Mouse (Mus musculus) neural tube, embryonic 15.5 days (tissue): ENCODE data around the gene Cblc. TPM values are rescaled to one million over a fixed set of nuclear protein-coding genes. Genes with fewer than 3 reads are reported as not detected.
A peak's percentile ranks its signal among the peaks of the same experiment; 100 is the strongest.
"Not testable (repeated sequence)": the region's sequence is repeated elsewhere in the genome, so short reads cannot be mapped to it uniquely, and the experiment has no call there.

Experiments
- ATAC-seq: fragments of 200-750 bp; cut with Nextera tagmentation; 2 replicates; pipeline ENCODE4 v1.8.0; 2017; ENCODE audit warnings: mild to moderate bottlenecking, moderate TSS enrichment, moderate library complexity; ENCODE audit not compliant: low FRiP score
- H3K27ac ChIP-seq: fragments of 300-500 bp; sonication (generic); replicated peaks from 2 replicates; pipeline ENCODE4 v1.5.1; 2015; ENCODE audit warnings: mild to moderate bottlenecking, inconsistent platforms
- H3K27me3 ChIP-seq: fragments of 300-500 bp; sonication (generic); replicated peaks from 2 replicates; pipeline ENCODE4 v1.6.1; 2015; ENCODE audit warnings: inconsistent platforms
- H3K36me3 ChIP-seq: fragments of 300-500 bp; sonication (generic); 2 replicates; pipeline ENCODE4 v1.6.1; 2015; ENCODE audit warnings: inconsistent platforms
- H3K4me1 ChIP-seq: fragments of 300-500 bp; sonication (generic); 2 replicates; pipeline ENCODE4 v1.6.1; 2015; ENCODE audit warnings: inconsistent platforms
- H3K4me2 ChIP-seq: fragments of 300-500 bp; sonication (generic); 2 replicates; pipeline ENCODE4 v1.6.1; 2015; ENCODE audit warnings: inconsistent platforms, mild to moderate bottlenecking, moderate library complexity
- H3K4me3 ChIP-seq: fragments of 300-500 bp; sonication (generic); replicated peaks from 2 replicates; pipeline ENCODE4 v1.5.1; 2015; ENCODE audit warnings: mild to moderate bottlenecking, inconsistent platforms
- H3K9ac ChIP-seq: fragments of 300-500 bp; sonication (generic); replicated peaks from 2 replicates; pipeline ENCODE4 v1.6.1; 2015; ENCODE audit warnings: mild to moderate bottlenecking, inconsistent platforms
- H3K9me3 ChIP-seq: fragments of 300-500 bp; sonication (generic); replicated peaks from 2 replicates; pipeline ENCODE4 v1.6.1; 2016; ENCODE audit warnings: inconsistent platforms
- WGBS: fragments of 180-500 bp; shearing (Covaris S2); methylation state at CpG from one replicate; pipeline ENCODE4 v1.1.7; 2015; ENCODE audit warnings: mixed read lengths; 5-methylcytosine and 5-hydroxymethylcytosine counted together
- polyA plus RNA-seq: library from polyadenylated mRNA; unstranded; fragments of >200 nt; fragmentation: Nextera tagmentation; extraction: Ambion mirVana; gene quantifications from 2 replicates; pipeline ENCODE4 v1.2.1, GENCODE M21; 2015

Cblc gene
- polyA plus RNA-seq, 1 experiment from 2014 or later = 0.69 TPM

- Histone ChIP-seq H3K4me1 (peaks cover 14% of the 10 kb centered on the region), H3K4me3 (no peak overlapping the region)
- 91% methylated on average over 19 of the region's 19 CpGs for WGBS
Measured at GRCm38 (mm10) chr7:19792701-19793630, 3.6 kb downstream of the Cblc start.

GRCm38 (mm10) chr7:19791504-19791903 is 5.1 kb downstream of the Cblc start:
- H3K9me3 ChIP-seq, H3K36me3 ChIP-seq, H3K9ac ChIP-seq, H3K4me2 ChIP-seq, H3K4me1 ChIP-seq, H3K4me3 ChIP-seq, H3K27ac ChIP-seq, ATAC-seq: not testable (repeated sequence)
- 89% methylated on average over 2 of the region's 2 CpGs for WGBS
- H3K27me3 ChIP-seq = peaks cover 32% of the 10 kb centered on the region

More at GRCm38 (mm10) chr7:19792701-19793630, 3.6 kb downstream of the Cblc start:
- Histone ChIP-seq H3K27ac (no peak overlapping the region), H3K9me3 (no peaks in the 10 kb centered on the region), H3K36me3 (no peaks in the 10 kb centered on the region), H3K4me2 (no peak overlapping the region), H3K27me3 (peaks cover 43% of the 10 kb centered on the region), H3K9ac (no peak overlapping the region)
- ATAC-seq = no peak

GRCm38 (mm10) chr7:19789904-19790347 is 6.7 kb downstream of the Cblc start:
- H3K4me2 ChIP-seq = peak overlapping the region; percentile 82
- H3K36me3 ChIP-seq = no peaks in the 10 kb centered on the region
- peak; percentile 71 for ATAC-seq
- H3K9me3 ChIP-seq = no peaks in the 10 kb centered on the region
- 0 out of 2 replicates have a peak overlapping the region, but pooled peaks have one; percentile 18 for H3K27ac ChIP-seq
- peak overlapping the region; percentile 34 for H3K4me3 ChIP-seq
- peaks cover 5% of the 10 kb centered on the region for H3K4me1 ChIP-seq
- WGBS = 2% methylated on average over 19 of the region's 19 CpGs
- H3K27me3 ChIP-seq = peaks cover 18% of the 10 kb centered on the region
- peak overlapping the region; percentile 45; the same call in 1 of the 2 replicates for H3K9ac ChIP-seq

GRCm38 (mm10) chr7:19785874-19786458 is 10.6 kb downstream of the Cblc start:
- Histone ChIP-seq H3K9ac (no peak overlapping the region), H3K4me3 (no peak overlapping the region), H3K9me3 (no peaks in the 10 kb centered on the region), H3K27ac (no peak overlapping the region), H3K36me3 (no peaks in the 10 kb centered on the region), H3K27me3 (peaks cover 5% of the 10 kb centered on the region; the same call in 1 of the 2 replicates), H3K4me2 (no peak overlapping the region), H3K4me1 (peaks cover 5% of the 10 kb centered on the region)
- ATAC-seq = no peak
- 38% methylated on average over 12 of the region's 12 CpGs for WGBS

- Histone ChIP-seq H3K9ac (no peak overlapping the region), H3K4me3 (no peak overlapping the region), H3K9me3 (no peaks in the 10 kb centered on the region), H3K4me2 (no peak overlapping the region), H3K27me3 (peaks cover 4% of the 10 kb centered on the region; the same call in 1 of the 2 replicates), H3K27ac (no peak overlapping the region), H3K36me3 (no peaks in the 10 kb centered on the region), H3K4me1 (peaks cover 4% of the 10 kb centered on the region)
- 0 out of 2 replicates have a peak, but pooled peaks have one; percentile 23 for ATAC-seq
- WGBS = 48% methylated on average over 11 of the region's 11 CpGs
Measured at GRCm38 (mm10) chr7:19784764-19785535, 11.7 kb downstream of the Cblc start.

GRCm38 (mm10) chr7:19783630-19784029 is 13.0 kb downstream of the Cblc start:
- no peak for ATAC-seq
- 74% methylated on average over 8 of the region's 8 CpGs for WGBS
- Histone ChIP-seq H3K36me3 (no peaks in the 10 kb centered on the region), H3K27ac (no peak overlapping the region), H3K9me3 (no peaks in the 10 kb centered on the region), H3K9ac (no peak overlapping the region), H3K4me2 (no peak overlapping the region), H3K27me3 (peaks cover under 1% of the 10 kb centered on the region; the same call in 1 of the 2 replicates), H3K4me3 (no peak overlapping the region), H3K4me1 (no peaks in the 10 kb centered on the region)

GRCm38 (mm10) chr7:19782645-19783044 is 14.0 kb downstream of the Cblc start:
- H3K4me2 ChIP-seq = no peak overlapping the region
- H3K27me3 ChIP-seq = no peaks in the 10 kb centered on the region
- 93% methylated on average over 4 of the region's 4 CpGs for WGBS
- no peaks in the 10 kb centered on the region for H3K36me3 ChIP-seq
- H3K9me3 ChIP-seq = no peaks in the 10 kb centered on the region
- no peaks in the 10 kb centered on the region for H3K4me1 ChIP-seq
- no peak overlapping the region for H3K9ac ChIP-seq
- H3K4me3 ChIP-seq = no peak overlapping the region
- no peak for ATAC-seq
- no peak overlapping the region for H3K27ac ChIP-seq

- no peak for ATAC-seq
- no peaks in the 10 kb centered on the region for H3K27me3 ChIP-seq
- no peak overlapping the region for H3K4me2 ChIP-seq
- no peaks in the 10 kb centered on the region for H3K4me1 ChIP-seq
- H3K9ac ChIP-seq = no peak overlapping the region
- WGBS = 94% methylated on average over 7 of the region's 7 CpGs
- no peaks in the 10 kb centered on the region for H3K9me3 ChIP-seq
- no peak overlapping the region for H3K27ac ChIP-seq
- no peaks in the 10 kb centered on the region for H3K36me3 ChIP-seq
- H3K4me3 ChIP-seq = no peak overlapping the region
Measured at GRCm38 (mm10) chr7:19781741-19782140, 14.9 kb downstream of the Cblc start.

GRCm38 (mm10) chr7:19779903-19780302 is 16.7 kb downstream of the Cblc start:
- no peak overlapping the region for H3K9ac ChIP-seq
- no peaks in the 10 kb centered on the region for H3K36me3 ChIP-seq
- H3K9me3 ChIP-seq = no peaks in the 10 kb centered on the region
- no peak overlapping the region for H3K27ac ChIP-seq
- no peaks in the 10 kb centered on the region for H3K27me3 ChIP-seq
- no peak overlapping the region for H3K4me3 ChIP-seq
- WGBS = 84% methylated on average over 4 of the region's 4 CpGs
- no peaks in the 10 kb centered on the region for H3K4me1 ChIP-seq
- H3K4me2 ChIP-seq = no peak overlapping the region
- no peak for ATAC-seq

- 84% methylated on average over 8 of the region's 8 CpGs for WGBS
- Histone ChIP-seq H3K27me3 (no peaks in the 10 kb centered on the region), H3K9me3 (no peaks in the 10 kb centered on the region)
Measured at GRCm38 (mm10) chr7:19778645-19779044, 18.0 kb downstream of the Cblc start.

GRCm38 (mm10) chr7:19777049-19777723 is 19.4 kb downstream of the Cblc start:
- peaks cover under 1% of the 10 kb centered on the region for H3K27me3 ChIP-seq
- H3K27ac ChIP-seq = no peak overlapping the region
- H3K4me1 ChIP-seq = no peaks in the 10 kb centered on the region
- no peaks in the 10 kb centered on the region for H3K36me3 ChIP-seq
- no peak overlapping the region for H3K4me2 ChIP-seq
- no peak overlapping the region for H3K4me3 ChIP-seq
- no peak for ATAC-seq
- WGBS = 86% methylated on average over 11 of the region's 11 CpGs
- H3K9ac ChIP-seq = no peak overlapping the region
- no peaks in the 10 kb centered on the region for H3K9me3 ChIP-seq

More at GRCm38 (mm10) chr7:19778645-19779044, 18.0 kb downstream of the Cblc start:
- Histone ChIP-seq H3K4me2 (no peak overlapping the region), H3K36me3 (no peaks in the 10 kb centered on the region), H3K9ac (no peak overlapping the region), H3K4me1 (no peaks in the 10 kb centered on the region), H3K27ac (no peak overlapping the region), H3K4me3 (no peak overlapping the region)
- no peak for ATAC-seq
